Mouse (Mus musculus): ENCODE measurements at regions not wholly inside any gene's neighbourhood (a gene's known extent, or its start where the extent isn't known, plus 50 kb on each side); places are given as distances from the start of the nearest gene placed in this dataset.

DNA sequence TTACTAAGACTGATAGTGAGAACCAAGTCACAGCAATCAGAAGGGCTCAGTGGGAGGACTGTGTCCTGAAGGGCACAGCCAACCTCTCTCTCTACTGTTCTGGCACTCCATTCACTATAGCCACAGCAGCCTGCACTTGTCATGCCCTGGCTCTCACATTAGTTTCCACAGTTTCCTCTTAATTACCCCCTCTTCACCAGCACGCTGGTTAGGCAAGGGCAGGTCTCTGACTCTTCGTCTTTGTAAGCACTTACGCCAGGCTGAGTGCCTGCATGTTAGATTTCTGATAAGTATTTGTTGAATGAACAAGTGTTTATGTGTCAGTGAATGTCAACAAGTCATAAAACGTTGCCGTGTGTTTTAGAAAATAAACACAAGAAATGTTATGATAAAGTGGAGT, 116.2 kb upstream of the Lrig1 start:
- DNase-seq (ENCODE audit: low read depth, low spot score) = no peak

DNA sequence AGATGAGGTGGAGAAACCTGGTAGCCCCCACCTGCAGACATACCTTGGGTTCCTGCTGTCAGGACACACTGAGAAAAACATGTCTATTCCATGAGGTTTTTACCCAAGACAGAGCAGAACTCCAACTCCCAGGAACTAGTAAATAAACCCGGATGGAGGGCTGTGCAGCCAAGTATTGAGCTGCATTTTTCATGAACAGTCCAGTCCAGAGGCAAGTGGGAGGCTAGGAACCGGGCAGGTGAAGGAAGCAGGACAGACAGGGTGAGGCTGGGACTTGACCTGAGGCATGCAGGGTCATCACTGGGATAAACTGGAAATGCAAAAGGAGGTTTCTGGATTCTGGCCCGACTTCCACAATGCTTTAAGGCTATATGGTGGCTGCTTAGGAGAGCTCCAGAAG, 114.8 kb upstream of the Lrig1 start:
- DNase-seq (ENCODE audit: low read depth, low spot score) = no peak

DNA sequence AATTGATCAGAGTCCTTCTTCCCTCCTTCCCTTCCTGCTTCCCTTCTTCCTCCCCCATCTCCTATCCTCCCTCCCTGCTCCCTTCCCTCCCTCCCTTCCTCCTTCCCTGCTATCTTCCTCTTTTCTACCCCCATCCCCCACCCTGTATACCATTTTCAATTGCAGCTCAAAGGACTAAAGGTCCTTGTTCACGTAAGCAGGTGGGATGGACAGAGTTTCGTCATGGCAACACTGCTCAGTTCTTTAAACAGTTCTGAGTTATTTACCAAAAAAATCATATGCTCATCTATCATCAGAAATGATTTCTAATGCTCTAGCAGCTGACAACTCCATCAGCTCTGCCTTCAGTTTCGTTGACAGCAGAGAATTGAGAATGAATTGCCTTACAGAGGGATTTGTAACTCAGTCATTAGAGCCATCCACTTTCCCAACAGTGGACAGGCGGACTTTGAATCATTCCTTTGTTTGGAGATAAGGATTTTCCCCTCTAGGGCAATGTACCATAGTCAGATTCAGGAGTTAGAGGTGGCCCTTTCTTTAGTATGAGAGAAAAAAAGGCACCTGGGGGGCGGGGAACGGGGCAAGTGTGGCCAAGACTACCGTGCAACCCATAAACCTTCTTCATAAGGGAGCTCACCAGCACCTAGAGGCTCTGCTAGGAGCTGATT, 113.7 kb upstream of the Lrig1 start:
- DNase-seq (ENCODE audit: low read depth, low spot score) = no peak

DNA sequence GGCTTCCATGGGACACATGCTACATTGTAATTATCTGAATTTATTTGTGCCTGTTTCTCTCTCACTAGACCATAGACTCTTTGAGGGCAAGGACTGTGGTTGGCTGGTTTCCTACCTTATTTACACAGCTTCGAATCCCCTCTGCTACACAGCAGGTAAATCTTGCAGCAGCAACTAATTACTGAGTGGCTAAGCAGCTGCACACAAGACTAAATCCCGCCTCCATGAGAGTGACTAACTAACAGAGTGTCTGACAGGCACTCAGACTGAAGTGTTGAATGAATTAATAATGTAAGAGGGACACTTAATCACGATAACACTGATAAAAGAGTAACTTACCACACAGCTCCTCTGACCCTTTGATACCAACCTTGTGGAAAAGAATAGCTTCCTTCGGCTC, 111.9 kb upstream of the Lrig1 start:
- DNase-seq (ENCODE audit: low read depth, low spot score) = no peak

DNA sequence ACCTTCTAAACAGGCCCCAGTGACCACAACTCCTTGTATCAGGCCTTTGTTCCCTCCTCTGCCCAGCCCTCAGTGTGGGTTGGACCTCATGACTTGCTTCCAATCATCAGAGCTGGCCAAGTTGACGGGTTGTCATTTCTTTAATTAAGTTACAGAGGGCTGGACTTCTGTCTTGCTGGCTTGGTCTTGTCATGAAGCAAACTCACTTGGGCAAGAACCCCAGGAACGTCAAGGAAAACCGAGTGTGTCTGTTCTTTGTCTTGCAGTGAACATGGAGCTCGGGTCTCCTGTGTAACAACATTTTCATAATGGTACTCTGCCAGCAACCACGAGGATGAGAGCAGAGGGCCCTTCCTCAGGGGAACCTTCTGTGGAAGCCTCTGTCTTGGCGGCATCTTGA, 107.3 kb upstream of the Lrig1 start:
- no peak for DNase-seq (ENCODE audit: low read depth, low spot score)

DNA sequence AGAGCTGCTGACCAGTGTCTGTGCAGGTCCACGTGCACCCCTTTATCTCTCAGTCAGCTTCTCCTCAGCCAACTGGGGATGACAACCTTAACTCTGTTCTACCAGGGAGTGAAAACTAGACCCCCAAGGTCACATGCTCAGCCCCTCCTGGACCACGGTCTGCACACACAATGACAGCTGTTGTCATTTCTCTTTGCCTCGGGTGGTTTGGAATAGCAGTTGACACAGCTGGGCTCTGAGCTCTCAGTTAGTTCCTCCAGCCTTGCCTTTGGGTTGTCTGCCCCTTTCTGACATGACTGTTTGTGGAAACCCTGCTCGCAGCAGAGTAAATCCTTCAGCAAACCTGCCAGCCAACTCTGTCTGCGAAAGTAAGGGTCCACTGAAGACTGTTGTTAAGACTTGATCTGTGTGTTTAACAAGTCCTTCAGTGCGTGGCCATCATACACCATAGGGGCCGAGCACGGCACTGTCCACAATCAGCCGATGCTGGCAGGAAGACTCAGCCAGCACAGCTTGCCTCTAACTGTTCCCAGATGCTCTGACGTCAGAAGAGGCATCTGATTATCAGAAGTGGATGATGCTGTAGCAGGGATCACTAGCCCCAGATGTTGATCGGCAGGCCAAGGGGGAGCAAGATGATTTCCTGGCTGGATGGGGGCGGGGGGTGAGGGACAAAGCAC, 106.7 kb upstream of the Lrig1 start:
- no peak for DNase-seq (ENCODE audit: low read depth, low spot score)

DNA sequence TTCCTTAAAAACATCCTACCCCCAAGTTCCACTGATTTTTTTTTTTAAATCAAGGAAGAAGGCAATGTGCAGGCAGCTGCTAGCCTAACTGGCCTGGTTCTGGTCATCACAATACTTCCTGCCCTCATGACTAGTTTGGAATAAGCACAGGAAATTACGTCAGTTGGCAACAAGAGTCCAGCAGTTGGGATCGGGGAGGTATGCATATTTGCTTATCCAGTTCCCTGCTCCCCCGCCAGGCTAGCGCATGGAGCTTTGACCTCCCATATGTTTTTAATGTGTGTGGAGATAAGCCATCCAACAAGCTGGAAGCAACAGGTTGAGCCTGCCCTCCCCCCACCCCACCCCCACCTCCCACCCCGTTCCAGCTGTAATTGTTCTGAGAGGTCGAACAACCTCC, 105.7 kb upstream of the Lrig1 start:
- no peak for DNase-seq (ENCODE audit: low read depth, low spot score)

DNA sequence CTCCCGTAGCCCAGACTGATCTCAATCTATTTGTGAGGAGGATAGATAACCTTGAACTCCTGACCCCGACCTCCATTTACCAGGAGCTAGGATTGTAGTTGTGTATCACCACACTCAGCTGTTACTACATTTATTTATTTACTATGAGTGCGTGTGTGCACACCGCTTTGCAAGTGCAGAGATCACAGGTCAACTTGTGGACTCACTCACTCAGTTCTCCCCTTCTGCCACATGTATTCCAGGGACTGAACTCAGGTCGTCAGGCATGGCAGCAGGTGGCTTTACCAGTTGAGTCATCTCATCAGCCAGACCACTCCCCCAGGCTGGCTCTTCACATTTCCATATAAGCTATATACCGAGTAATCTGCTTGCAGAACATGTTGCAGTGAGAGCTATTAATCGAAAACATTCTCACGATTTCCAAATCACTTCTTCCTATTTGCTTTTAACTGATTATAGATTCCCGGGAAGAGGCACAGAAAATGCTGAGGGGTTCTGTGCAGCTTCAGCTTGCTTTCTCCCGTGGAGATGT, 104.4 kb upstream of the Lrig1 start:
- no peak for DNase-seq (ENCODE audit: low read depth, low spot score)

DNA sequence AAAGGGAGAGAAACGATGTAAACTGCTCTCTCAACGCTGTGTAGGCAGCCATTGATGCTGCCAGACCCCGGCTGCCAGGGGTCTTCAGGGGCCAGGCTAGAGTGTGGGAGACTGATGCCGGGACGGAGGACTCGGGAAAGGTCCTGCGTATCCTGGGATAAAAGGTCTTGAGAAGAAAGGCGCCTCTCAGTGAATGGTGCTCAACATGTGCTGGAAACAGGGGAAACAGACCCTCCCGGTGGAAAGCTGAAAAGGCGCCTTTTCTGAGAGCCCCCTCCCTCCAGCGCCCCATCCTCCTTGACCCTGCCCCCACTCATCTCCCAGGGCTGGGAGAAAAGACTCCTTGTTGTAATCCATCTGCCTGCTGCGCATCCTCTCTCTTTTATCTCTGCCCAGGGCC, 101.1 kb upstream of the Lrig1 start:
- no peak for DNase-seq (ENCODE audit: low read depth, low spot score)

DNA sequence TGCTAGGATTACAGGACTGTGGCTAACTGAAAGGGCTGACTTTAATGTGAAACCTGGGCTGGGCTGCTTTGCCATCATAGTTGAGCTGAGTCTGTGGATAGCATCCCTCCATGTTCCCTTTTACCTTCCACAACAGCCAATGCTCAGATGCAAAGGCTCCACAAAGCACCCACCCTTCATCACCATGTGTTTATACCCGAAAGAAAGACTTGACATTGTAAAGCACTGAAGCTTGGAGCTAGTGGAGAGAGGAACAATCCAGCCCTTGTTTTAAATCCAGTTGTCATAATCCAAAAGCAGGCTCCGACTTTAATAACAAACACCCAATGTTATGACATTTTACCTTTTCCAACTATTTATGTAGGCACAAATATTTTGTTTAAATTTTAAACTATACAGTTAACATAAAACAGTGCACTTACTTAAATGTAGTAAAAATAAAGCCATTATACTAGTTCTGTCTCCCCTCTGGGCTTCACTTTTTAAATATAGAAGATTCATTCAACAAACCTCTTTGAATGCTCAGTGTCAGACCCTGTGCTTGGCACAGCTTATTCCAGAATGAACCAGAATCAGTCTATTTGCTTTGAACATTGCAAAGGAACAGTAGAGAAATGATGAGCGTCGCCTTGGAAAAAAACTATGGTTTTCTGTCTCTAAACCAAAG, 98.7 kb upstream of the Lrig1 start:
- DNase-seq (ENCODE audit: low read depth, low spot score) = no peak

DNA sequence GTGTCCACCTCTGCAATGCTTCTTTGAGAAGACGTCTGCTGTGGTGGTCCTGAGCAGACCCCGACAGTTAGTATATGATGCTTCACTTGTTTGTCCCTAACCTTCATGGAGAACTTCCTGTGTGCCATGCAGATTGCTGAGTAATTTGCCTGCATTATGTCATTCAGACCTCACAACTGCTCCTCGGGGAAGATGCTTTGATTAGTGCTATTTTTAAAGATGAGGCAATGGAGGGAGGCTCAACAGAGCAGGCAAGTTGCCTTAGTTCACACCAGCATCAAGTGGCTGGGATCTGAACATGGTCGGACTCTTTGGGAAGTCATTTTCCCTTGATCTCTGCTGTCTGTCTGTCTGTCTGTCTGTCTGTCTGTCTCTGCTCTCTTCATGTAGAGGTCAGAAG, 95.5 kb upstream of the Lrig1 start:
- DNase-seq (ENCODE audit: low read depth, low spot score) = no peak

DNA sequence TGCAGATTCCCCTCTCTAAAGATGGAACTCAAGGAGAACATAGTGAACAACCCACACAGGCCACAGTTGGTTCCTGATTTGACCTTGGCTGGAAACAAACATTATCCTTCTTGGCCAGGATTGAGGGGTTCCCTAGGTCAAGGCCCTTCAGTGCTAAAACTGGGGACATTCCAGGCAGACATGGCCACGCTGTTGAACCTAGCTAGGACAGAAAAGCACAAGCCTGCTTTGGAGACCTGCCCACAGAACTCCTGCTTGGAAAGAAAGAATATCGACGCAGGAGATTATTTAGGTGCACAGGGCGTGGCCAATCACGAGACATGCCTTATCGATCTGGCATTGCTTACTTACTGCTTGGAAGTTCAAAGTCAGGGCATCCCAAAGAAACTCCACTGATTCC, 93.6 kb upstream of the Lrig1 start:
- no peak for DNase-seq (ENCODE audit: low read depth, low spot score)

DNA sequence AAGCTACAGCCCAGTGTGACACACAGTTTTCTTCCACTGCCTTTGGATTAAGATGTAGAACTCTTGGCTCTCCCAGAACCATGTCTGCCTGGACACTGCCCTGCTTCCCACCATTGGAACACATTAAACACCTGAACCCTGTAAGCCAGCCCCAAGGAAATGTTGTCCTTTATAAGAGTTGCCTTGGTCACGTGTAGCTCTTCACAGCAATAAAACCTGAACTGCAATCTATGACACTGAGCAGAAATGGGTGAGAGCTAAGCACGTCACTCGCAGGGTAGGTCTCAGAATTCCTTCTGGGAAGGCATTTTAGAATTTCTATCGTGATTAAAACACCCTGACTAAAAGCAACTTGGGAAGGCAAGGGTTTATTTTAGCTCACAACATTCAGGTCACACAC, 92.4 kb upstream of the Lrig1 start:
- no peak for DNase-seq (ENCODE audit: low read depth, low spot score)

DNA sequence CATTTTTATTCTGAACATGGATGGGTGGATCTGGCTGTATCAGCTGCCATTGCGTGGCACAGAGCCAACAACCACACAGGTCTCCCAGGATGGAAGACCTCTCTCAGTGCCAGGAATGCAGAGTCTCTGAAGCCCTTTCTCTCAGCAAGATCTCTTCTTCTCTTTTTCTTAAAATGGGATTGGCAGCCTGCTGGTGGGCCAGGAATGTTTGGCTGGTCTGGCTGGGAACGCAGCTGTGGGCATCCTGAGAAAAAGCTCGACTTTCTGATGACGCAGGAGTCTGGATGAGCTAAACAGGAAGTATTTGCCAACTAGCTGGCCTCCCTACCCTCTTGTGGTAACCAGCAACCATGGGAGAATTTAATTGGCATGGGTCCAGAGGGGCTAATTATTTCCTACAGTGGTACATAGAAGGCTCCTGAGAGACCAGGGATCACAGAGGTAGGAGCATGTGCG, 89.4 kb upstream of the Lrig1 start:
- DNase-seq (ENCODE audit: low read depth, low spot score) = no peak

DNA sequence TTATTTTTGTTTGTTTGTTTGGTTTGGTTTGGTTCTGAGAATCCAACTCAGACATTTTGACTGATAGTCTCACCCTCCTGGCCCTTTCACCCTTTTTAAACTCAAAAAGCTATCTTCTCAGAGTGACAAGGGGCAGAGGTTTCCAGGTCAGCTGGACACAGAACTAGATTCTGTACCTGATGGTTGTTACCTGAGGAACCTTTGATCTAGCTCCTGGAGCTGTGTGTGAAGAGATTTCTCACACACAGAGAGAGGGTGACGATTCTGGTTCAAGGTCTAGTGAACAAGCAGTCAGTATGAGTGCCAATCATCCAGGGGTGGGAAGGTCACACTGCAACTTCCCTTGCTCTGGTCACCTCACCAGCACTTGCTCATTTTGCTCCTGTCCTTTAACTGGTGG, 83.5 kb upstream of the Lrig1 start:
- no peak for DNase-seq (ENCODE audit: low read depth, low spot score)

DNA sequence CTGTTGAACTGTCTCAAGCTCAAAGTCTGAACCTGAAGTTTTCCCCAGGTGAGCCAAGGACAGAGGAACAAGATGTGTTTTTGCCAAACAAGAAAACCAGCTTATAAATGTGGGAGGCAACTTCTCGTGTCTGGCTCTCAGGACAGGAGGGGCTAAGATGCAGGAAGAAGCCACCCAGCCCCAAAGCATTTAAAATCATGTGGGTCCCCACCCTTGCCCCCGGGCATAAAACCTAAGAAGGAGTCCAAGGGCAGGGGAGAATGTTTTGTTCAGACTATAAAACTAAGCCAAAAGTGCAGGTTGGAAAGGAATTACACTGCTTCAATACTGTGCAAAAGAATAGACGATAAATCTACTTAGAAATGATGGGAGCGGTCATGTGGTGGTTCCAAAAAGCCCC, 80.7 kb upstream of the Lrig1 start:
- no peak for DNase-seq (ENCODE audit: low read depth, low spot score)

DNA sequence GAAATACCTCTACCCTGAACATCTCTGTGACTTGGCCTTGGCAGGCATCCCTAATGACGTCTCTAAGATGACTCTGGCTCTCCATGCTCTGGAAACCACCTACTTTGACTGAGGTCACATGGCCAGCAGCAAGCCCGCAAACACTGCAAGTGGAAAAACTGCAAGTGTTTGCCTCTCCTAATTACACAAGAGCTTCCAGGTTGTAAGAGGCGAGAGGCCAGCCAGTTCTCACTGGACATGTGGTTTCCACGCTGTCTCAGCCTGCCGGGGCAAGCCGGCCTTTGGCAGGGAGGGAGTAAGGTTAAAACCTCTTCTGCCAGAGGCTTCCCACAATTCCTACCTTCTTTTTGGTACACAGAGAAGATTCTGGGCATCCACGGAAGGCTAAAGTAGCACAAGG, 79.9 kb upstream of the Lrig1 start:
- peak; percentile 52 for DNase-seq (ENCODE audit: low read depth, low spot score)

DNA sequence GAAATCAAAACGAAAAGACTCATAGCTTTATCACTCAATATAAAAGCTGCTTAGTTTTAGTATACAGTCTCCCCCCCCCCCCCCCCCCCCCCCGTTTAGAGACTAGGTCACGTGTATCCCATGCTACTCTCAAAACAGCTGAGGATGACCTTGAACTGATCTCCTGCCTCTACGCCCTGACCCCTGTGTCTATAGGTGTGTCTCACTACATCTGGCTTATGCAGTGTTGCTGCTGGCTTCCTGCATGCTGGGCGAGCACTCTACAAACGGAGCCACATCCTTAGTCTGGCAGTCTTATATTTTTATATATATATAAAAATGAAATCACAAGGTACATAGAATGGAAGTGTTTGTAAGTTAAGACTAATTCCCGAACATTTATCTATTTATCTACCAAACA, 79.3 kb upstream of the Lrig1 start:
- peak; percentile 37 for DNase-seq (ENCODE audit: low read depth, low spot score)

DNA sequence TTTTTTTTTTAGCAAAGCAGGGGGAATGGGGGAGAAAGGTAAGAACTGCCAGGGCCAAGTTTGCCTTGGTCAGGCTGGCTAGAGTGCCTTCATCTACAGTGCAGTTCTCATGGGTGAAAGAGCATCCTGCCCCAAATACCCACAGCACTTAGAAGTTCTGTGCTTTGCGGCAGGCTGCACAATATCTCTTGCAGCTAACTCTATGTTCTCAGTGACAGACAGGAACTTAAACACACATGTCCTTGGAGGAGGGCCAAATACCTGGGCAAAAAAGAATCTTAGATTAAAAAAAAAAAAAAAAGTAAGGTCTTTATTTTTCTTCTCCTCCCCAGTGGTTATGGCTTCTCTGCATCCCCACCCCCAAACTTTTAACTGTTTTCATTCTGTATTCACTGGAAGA, 78.8 kb upstream of the Lrig1 start:
- DNase-seq (ENCODE audit: low read depth, low spot score) = peak; percentile 56

DNA sequence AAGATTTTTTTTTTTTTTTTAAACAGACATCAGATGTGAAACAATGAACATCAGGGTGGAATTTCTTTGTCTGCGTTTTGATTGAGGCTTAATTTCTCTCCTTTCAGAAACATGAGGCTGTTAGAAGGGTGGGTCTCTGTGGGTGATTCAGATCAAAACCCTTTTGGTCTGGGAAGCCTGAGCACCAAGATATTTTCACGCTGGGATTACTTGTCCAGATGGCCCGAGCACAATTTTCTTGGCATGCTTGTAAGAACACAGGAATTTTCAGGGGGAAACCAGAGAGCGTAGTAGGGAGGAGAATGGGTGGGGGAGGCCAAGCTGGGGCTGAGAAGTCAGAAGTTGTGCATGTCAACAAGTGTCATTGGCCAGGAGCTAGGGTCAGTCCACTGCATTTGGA, 76.6 kb upstream of the Lrig1 start:
- DNase-seq (ENCODE audit: low read depth, low spot score) = no peak

DNA sequence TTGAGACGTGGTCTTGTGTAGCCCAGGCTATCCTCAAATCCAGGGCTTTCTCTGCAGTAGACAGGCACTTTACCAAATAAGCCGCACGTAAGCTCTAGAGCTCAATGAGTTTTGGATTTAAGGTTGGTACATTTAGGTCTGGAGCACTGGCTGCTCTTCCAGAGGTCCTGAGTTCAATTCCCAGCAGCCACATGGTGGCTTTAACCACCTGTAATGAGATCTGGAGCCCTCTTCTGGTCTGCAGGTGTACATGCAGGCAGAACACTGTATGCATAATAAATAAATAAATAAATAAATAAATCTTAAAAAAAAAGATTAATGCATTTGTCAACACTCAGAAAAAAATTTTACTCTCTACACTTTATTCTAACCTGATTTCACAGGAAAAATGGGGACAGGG, 74.9 kb upstream of the Lrig1 start:
- DNase-seq (ENCODE audit: low read depth, low spot score) = no peak

DNA sequence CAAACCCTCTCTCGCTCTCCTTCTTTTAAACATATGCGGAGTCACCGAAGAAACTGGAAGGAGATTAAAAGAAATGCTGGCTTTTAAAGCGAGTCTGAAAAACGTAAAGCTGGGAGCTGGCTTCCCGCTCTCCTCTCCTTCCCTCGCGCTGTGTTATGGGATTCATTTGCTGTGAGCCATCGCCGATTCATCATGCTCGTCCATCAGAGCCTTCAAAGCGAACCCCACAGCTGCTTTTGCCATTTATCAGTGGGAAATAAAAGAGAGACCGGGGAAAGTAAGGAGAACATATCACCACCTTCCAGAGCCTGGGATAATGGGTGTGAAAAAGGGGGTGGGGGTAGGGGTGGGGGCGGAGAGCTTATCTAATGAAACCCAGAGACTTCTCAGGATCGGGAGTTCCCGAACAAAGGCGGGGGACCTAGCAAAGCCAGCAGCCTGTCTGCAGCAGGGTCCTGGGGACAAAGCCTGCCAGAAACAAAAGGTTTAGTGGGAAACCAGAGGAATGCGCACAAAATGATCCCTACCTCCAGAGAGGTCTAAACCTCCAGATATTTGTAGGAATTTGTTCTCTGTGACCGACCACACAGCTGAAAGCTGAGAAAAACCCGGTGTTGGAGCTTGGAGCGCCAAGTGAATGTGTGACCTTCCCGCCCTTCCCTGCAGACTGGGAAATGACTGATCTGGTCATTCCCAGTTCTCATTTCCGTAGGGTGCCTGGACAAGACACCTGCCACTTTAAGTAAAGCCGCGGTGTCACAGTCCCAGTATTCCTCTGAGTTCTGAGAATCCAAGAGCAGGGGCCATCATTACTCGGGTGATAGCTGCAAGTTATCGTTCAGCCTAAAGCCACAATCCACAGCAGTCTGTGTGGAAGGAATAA, 73.9 kb upstream of the Lrig1 start:
- DNase-seq (ENCODE audit: low read depth, low spot score) = no peak

Data from CD4-positive, CD25-positive, alpha-beta regulatory T cell, adult 2 months (primary cell).